In the genomic region with DNA sequence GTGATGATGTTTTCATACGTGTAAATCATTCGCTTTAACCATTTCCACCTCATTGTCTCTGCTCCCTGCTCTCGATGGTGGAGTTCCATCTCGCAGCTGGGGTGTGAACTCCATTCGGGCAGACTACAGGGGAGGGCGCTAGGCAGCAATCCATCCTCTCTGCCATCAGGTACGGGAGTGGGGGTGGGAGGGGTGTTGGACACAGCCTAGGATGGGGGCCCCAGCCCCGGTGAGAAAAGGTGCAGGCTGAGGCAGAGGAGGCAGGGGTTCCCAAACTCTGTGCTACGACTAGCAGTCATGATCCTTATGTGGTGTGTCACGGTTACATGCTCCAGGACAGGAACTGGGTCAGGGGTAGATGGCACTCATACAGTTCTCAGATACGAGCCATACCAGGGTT, we compare ENCODE assay signal across 14 mouse cellular contexts.
DNase-seq lines count a peak whose midpoint lies in the region; ATAC-seq lines count a peak whose summit lies in the region.
"Had no signal": no experiment of that assay in that cellular context is flagged by ENCODE, and none has a peak within 500 bp of the region (broad histone marks: within the 10 kb centered on the region; RNA-seq: fewer than 3 reads in every experiment).

No protein-coding gene starts in this region.

- H3K27ac ChIP-seq in kidney, embryonic 16.5 days (ENCODE audit: low read length) = no peak overlapping the region
- H3K27ac ChIP-seq in forebrain, embryonic 16.5 days (ENCODE audit: low read length) = 0 out of 2 replicates have a peak overlapping the region, but pooled peaks have one; percentile 8
- peak overlapping the region; percentile 37; the same call in 1 of the 2 replicates for H3K27ac ChIP-seq in limb, embryonic 10.5 days
- no peak overlapping the region for H3K27ac ChIP-seq in neural tube, embryonic 14.5 days (ENCODE audit: low read depth, low read length)
- H3K27ac ChIP-seq: embryonic facial prominence, embryonic 13.5 days; left cerebral cortex, adult 2 months had no signal

- no peaks in the 10 kb centered on the region for H3K36me3 ChIP-seq in kidney, embryonic 16.5 days (ENCODE audit: insufficient read depth, low read length)
- no peaks in the 10 kb centered on the region for H3K36me3 ChIP-seq in forebrain, embryonic 16.5 days (ENCODE audit: control insufficient read depth, insufficient read depth)
- H3K36me3 ChIP-seq in limb, embryonic 10.5 days = no peaks in the 10 kb centered on the region
- H3K36me3 ChIP-seq in neural tube, embryonic 14.5 days (ENCODE audit: control insufficient read depth, insufficient read depth, low read length) = no peaks in the 10 kb centered on the region

- 43% methylated on average over 11 of the region's 11 CpGs for WGBS in kidney, embryonic 16.5 days
- 54% methylated on average over 11 of the region's 11 CpGs for WGBS in forebrain, embryonic 16.5 days
- WGBS in limb, embryonic 10.5 days = 71% methylated on average over 11 of the region's 11 CpGs
- WGBS in neural tube, embryonic 14.5 days = 62% methylated on average over 11 of the region's 11 CpGs

- H3K9me3 ChIP-seq in kidney, embryonic 16.5 days (ENCODE audit: low read length) = no peaks in the 10 kb centered on the region
- no peaks in the 10 kb centered on the region for H3K9me3 ChIP-seq in forebrain, embryonic 16.5 days (ENCODE audit: control insufficient read depth, low read length)
- H3K9me3 ChIP-seq in limb, embryonic 10.5 days (replicated peaks) = no peaks in the 10 kb centered on the region
- H3K9me3 ChIP-seq in neural tube, embryonic 14.5 days (ENCODE audit: control insufficient read depth, low read length) = no peaks in the 10 kb centered on the region
- H3K9me3 ChIP-seq: embryonic facial prominence, embryonic 13.5 days had no signal

- no peak overlapping the region for H3K4me3 ChIP-seq in kidney, embryonic 16.5 days (ENCODE audit: low read length)
- H3K4me3 ChIP-seq in forebrain, embryonic 16.5 days (replicated peaks; ENCODE audit: low read length) = no peak overlapping the region
- H3K4me3 ChIP-seq in limb, embryonic 10.5 days = no peak overlapping the region
- H3K4me3 ChIP-seq in neural tube, embryonic 14.5 days (ENCODE audit: low read depth, low read length) = no peak overlapping the region
- H3K4me3 ChIP-seq: embryonic facial prominence, embryonic 13.5 days; left cerebral cortex, adult 2 months had no signal

- H3K4me2 ChIP-seq in kidney, embryonic 16.5 days (replicated peaks; ENCODE audit: low read depth, low read length) = no peak overlapping the region
- no peak overlapping the region for H3K4me2 ChIP-seq in forebrain, embryonic 16.5 days (ENCODE audit: low read length)
- H3K4me2 ChIP-seq in neural tube, embryonic 14.5 days (ENCODE audit: low read depth, low read length) = no peak overlapping the region
- H3K4me2 ChIP-seq: embryonic facial prominence, embryonic 13.5 days had no signal

- H3K27me3 ChIP-seq in kidney, embryonic 16.5 days (ENCODE audit: insufficient read depth, low read length) = no peaks in the 10 kb centered on the region; the same call in 1 of the 2 replicates
- no peaks in the 10 kb centered on the region for H3K27me3 ChIP-seq in forebrain, embryonic 16.5 days (replicated peaks; ENCODE audit: control insufficient read depth, insufficient read depth, low read length)
- no peaks in the 10 kb centered on the region for H3K27me3 ChIP-seq in limb, embryonic 10.5 days (ENCODE audit: low read depth, poor library complexity, severe bottlenecking)
- no peaks in the 10 kb centered on the region for H3K27me3 ChIP-seq in neural tube, embryonic 14.5 days (ENCODE audit: control insufficient read depth, insufficient read depth, low read length)
- H3K27me3 ChIP-seq: embryonic facial prominence, embryonic 13.5 days had no signal

- H3K4me1 ChIP-seq in kidney, embryonic 16.5 days (ENCODE audit: insufficient read depth, low read length) = 0 out of 2 replicates have a peak, but pooled peaks cover 3% of the 10 kb centered on the region
- peaks cover 6% of the 10 kb centered on the region; the same call in 1 of the 2 replicates for H3K4me1 ChIP-seq in forebrain, embryonic 16.5 days (replicated peaks; ENCODE audit: control insufficient read depth, insufficient read depth, low read length)
- H3K4me1 ChIP-seq in limb, embryonic 10.5 days = peaks cover 18% of the 10 kb centered on the region
- peaks cover 9% of the 10 kb centered on the region; the same call in 1 of the 2 replicates for H3K4me1 ChIP-seq in neural tube, embryonic 14.5 days (ENCODE audit: control insufficient read depth, insufficient read depth, low read length)

- H3K9ac ChIP-seq in kidney, embryonic 16.5 days (replicated peaks; ENCODE audit: low read length) = no peak overlapping the region
- H3K9ac ChIP-seq in forebrain, embryonic 16.5 days (replicated peaks; ENCODE audit: low read depth, low read length) = no peak overlapping the region
- peak overlapping the region; percentile 16; the same call in 1 of the 2 replicates for H3K9ac ChIP-seq in neural tube, embryonic 14.5 days (replicated peaks; ENCODE audit: low read depth, low read length)
- H3K9ac ChIP-seq: embryonic facial prominence, embryonic 13.5 days had no signal

- DNase-seq in kidney, adult 18-20 months = no peak
- no peak for DNase-seq in limb, embryonic 10.5 days (ENCODE audit: low spot score)
- DNase-seq in left cerebral cortex, postnatal 36 days (ENCODE audit: low spot score in 2 of 2) = no peak
- no peak for DNase-seq in lung, postnatal 36 days
- no peak for DNase-seq in Muller cell, postnatal 12 days (ENCODE audit: inconsistent ontology term)
- DNase-seq: adrenal gland, postnatal 36 days; cerebellum, postnatal 36 days; heart, postnatal 36 days; right cerebral cortex, postnatal 4 days had no signal

- intact Hi-C loops in left cerebral cortex, postnatal 36 days (cut with DNase I) = no loop called here

- ATAC-seq in kidney, embryonic 16.5 days (ENCODE audit: low FRiP score, low TSS enrichment) = 0 out of 2 replicates have a peak, but pooled peaks have one; percentile 28
- peak; percentile 56 for ATAC-seq in forebrain, embryonic 16.5 days
- ATAC-seq in neural tube, embryonic 14.5 days (ENCODE audit: low read depth) = peak; percentile 43; the same call in 1 of the 2 replicates

Comparison
In these comparisons a context has a peak if more than half of its experiments do, and no peak if none do; other contexts are left out.
1. H3K27ac ChIP-seq: peak in forebrain, embryonic 16.5 days (single experiment) and limb, embryonic 10.5 days (single experiment); none in kidney, embryonic 16.5 days (single experiment) and neural tube, embryonic 14.5 days (single experiment).
2. Peak in every context shown above with its lines, with median percentiles within 50 percentile points of each other: ATAC-seq.